Mouse (Mus musculus): ENCODE results near the gene Krt222.
"Not testable (repeated sequence)": the region's sequence is repeated elsewhere in the genome, so short reads cannot be mapped to it uniquely, and the experiment has no call there.

The Krt222 gene

GRCm38 (mm10) chr11:99243820-99244374 is at the start of gene Krt222:
TSS of gene Krt222 (minus strand) at chr11:99244085.
- ATAC-seq (ENCODE audit: insufficient number of reproducible peaks, low FRiP score, low TSS enrichment), result peak; percentile 82; the same call in 1 of the 2 replicates

GRCm38 (mm10) chr11:99292846-99293245 is 49.0 kb upstream of the Krt222 start:
- ATAC-seq (ENCODE audit: insufficient number of reproducible peaks, low FRiP score, low TSS enrichment), result no peak; the same call in 1 of the 2 replicates

GRCm38 (mm10) chr11:99284833-99285312 is 41.0 kb upstream of the Krt222 start, which contains the start of gene Krt24:
TSS of gene Krt24 (minus strand) at chr11:99285262.
- no peak for ATAC-seq (ENCODE audit: insufficient number of reproducible peaks, low FRiP score, low TSS enrichment)

GRCm38 (mm10) chr11:99284011-99284410 is 40.1 kb upstream of the Krt222 start:
- peak; percentile 88 for ATAC-seq (ENCODE audit: insufficient number of reproducible peaks, low FRiP score, low TSS enrichment)

GRCm38 (mm10) chr11:99283334-99283733 is 39.4 kb upstream of the Krt222 start:
- no peak for ATAC-seq (ENCODE audit: insufficient number of reproducible peaks, low FRiP score, low TSS enrichment)

- peak; percentile 54; the same call in 1 of the 2 replicates for ATAC-seq (ENCODE audit: insufficient number of reproducible peaks, low FRiP score, low TSS enrichment)
Observed at GRCm38 (mm10) chr11:99281116-99281515, 37.2 kb upstream of the Krt222 start.

GRCm38 (mm10) chr11:99279986-99280385 is 36.1 kb upstream of the Krt222 start:
- ATAC-seq (ENCODE audit: insufficient number of reproducible peaks, low FRiP score, low TSS enrichment), result no peak

- ATAC-seq (ENCODE audit: insufficient number of reproducible peaks, low FRiP score, low TSS enrichment), result no peak
Observed at GRCm38 (mm10) chr11:99276786-99277185, 32.9 kb upstream of the Krt222 start.

- no peak for ATAC-seq (ENCODE audit: insufficient number of reproducible peaks, low FRiP score, low TSS enrichment)
Observed at GRCm38 (mm10) chr11:99275624-99276023, 31.7 kb upstream of the Krt222 start.

- no peak for ATAC-seq (ENCODE audit: insufficient number of reproducible peaks, low FRiP score, low TSS enrichment)
Observed at GRCm38 (mm10) chr11:99272721-99273120, 28.8 kb upstream of the Krt222 start.

GRCm38 (mm10) chr11:99269192-99269591 is 25.3 kb upstream of the Krt222 start:
- no peak for ATAC-seq (ENCODE audit: insufficient number of reproducible peaks, low FRiP score, low TSS enrichment)

GRCm38 (mm10) chr11:99265796-99266195 is 21.9 kb upstream of the Krt222 start:
- no peak for ATAC-seq (ENCODE audit: insufficient number of reproducible peaks, low FRiP score, low TSS enrichment)

GRCm38 (mm10) chr11:99265220-99265619 is 21.3 kb upstream of the Krt222 start:
- ATAC-seq (ENCODE audit: insufficient number of reproducible peaks, low FRiP score, low TSS enrichment), result no peak

GRCm38 (mm10) chr11:99256213-99256612 is 12.3 kb upstream of the Krt222 start:
- ATAC-seq (ENCODE audit: insufficient number of reproducible peaks, low FRiP score, low TSS enrichment), result no peak

- ATAC-seq (ENCODE audit: insufficient number of reproducible peaks, low FRiP score, low TSS enrichment), result no peak
Observed at GRCm38 (mm10) chr11:99255316-99255715, 11.4 kb upstream of the Krt222 start.

GRCm38 (mm10) chr11:99253893-99254292 is 10.0 kb upstream of the Krt222 start:
- ATAC-seq (ENCODE audit: insufficient number of reproducible peaks, low FRiP score, low TSS enrichment), result no peak

GRCm38 (mm10) chr11:99252671-99253070 is 8.8 kb upstream of the Krt222 start:
- ATAC-seq (ENCODE audit: insufficient number of reproducible peaks, low FRiP score, low TSS enrichment), result no peak

GRCm38 (mm10) chr11:99250666-99251065 is 6.8 kb upstream of the Krt222 start:
- ATAC-seq (ENCODE audit: insufficient number of reproducible peaks, low FRiP score, low TSS enrichment), result no peak

GRCm38 (mm10) chr11:99250241-99250640 is 6.4 kb upstream of the Krt222 start:
- ATAC-seq (ENCODE audit: insufficient number of reproducible peaks, low FRiP score, low TSS enrichment), result peak; percentile 56; the same call in 1 of the 2 replicates

GRCm38 (mm10) chr11:99249115-99249514 is 5.2 kb upstream of the Krt222 start:
- ATAC-seq (ENCODE audit: insufficient number of reproducible peaks, low FRiP score, low TSS enrichment), result 0 out of 2 replicates have a peak, but pooled peaks have one; percentile 45

- ATAC-seq (ENCODE audit: insufficient number of reproducible peaks, low FRiP score, low TSS enrichment), result no peak
Observed at GRCm38 (mm10) chr11:99247916-99248315, 4.0 kb upstream of the Krt222 start.

GRCm38 (mm10) chr11:99244519-99244918 is 634 bp upstream of the Krt222 start:
- ATAC-seq (ENCODE audit: insufficient number of reproducible peaks, low FRiP score, low TSS enrichment), result not testable (repeated sequence)
